Mouse (Mus musculus) neural tube, embryonic 14.5 days (tissue): ENCODE data around the gene Psmd1. TPM values are rescaled to one million over a fixed set of nuclear protein-coding genes. Genes with fewer than 3 reads are reported as not detected.

Experiments
- ATAC-seq: fragments of 200-750 bp; cut with Nextera tagmentation; 2 replicates; pipeline ENCODE4 v1.8.0; 2017; ENCODE audit warnings: low read depth, mild to moderate bottlenecking, moderate TSS enrichment, moderate library complexity
- H3K27ac ChIP-seq: fragments of 300-500 bp; sonication (generic); 2 replicates; pipeline ENCODE4 v1.5.1; 2014; ENCODE audit warnings: low read depth, mild to moderate bottlenecking, control low read depth, low read length, moderate library complexity, mixed read lengths
- H3K27me3 ChIP-seq: fragments of 300-500 bp; sonication (generic); 2 replicates; pipeline ENCODE4 v1.6.1; 2014; ENCODE audit warnings: low read length; ENCODE audit not compliant: control insufficient read depth, insufficient read depth
- H3K36me3 ChIP-seq: fragments of 300-500 bp; sonication (generic); 2 replicates; pipeline ENCODE4 v1.6.1; 2014; ENCODE audit warnings: low read length, mixed read lengths; ENCODE audit not compliant: control insufficient read depth, insufficient read depth
- H3K4me1 ChIP-seq: fragments of 300-500 bp; sonication (generic); 2 replicates; pipeline ENCODE4 v1.6.1; 2014; ENCODE audit warnings: low read length; ENCODE audit not compliant: control insufficient read depth, insufficient read depth
- H3K4me2 ChIP-seq: fragments of 300-500 bp; sonication (generic); 2 replicates; pipeline ENCODE4 v1.6.1; 2014; ENCODE audit warnings: mild to moderate bottlenecking, low read depth, low read length, control low read depth
- H3K4me3 ChIP-seq: fragments of 300-500 bp; sonication (generic); 2 replicates; pipeline ENCODE4 v1.5.1; 2014; ENCODE audit warnings: low read depth, low read length, control low read depth, mixed read lengths
- H3K9ac ChIP-seq: fragments of 300-500 bp; sonication (generic); replicated peaks from 2 replicates; pipeline ENCODE4 v1.6.1; 2014; ENCODE audit warnings: low read depth, mild to moderate bottlenecking, control low read depth, low read length, mixed read lengths
- H3K9me3 ChIP-seq: fragments of 300-500 bp; sonication (generic); 2 replicates; pipeline ENCODE4 v1.6.1; 2016; ENCODE audit warnings: low read length; ENCODE audit not compliant: control insufficient read depth
- WGBS: fragments of 180-500 bp; shearing (Covaris S2); extraction: QIAGEN DNeasy Blood & Tissue Kit; methylation state at CpG from one replicate; pipeline ENCODE4 v1.1.7; 2014; 5-methylcytosine and 5-hydroxymethylcytosine counted together
- polyA plus RNA-seq: library from polyadenylated mRNA; unstranded; fragments of >200 nt; fragmentation: Nextera tagmentation; extraction: Ambion mirVana; gene quantifications from 2 replicates; pipeline ENCODE4 v1.2.1, GENCODE M21; 2014

The Psmd1 gene
- polyA plus RNA-seq, 1 experiment from 2014 or later: 184 TPM

DNA sequence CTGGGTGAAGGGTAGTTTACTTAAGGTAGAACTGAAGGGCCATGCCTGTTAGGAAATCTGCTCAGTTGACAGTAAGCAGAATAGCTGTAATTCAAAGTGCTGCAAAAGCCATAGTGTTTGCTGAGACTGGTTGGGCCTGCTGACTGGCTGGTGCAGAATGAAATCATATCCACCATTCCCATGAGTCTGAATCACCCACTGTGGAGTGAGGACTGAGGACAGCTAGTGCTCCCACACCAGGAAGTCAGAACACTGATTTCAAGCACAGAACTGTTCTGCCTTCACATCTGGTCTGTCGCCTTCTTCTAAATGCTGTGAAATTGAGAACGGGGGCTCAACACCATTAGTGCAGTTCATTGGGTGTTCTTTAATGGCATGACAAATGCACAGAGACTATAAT is 61.8 kb downstream of the Psmd1 start:
- Histone ChIP-seq H3K4me1 (no peaks in the 10 kb centered on the region), H3K9ac (no peak overlapping the region), H3K27me3 (no peaks in the 10 kb centered on the region), H3K36me3 (peaks cover 34% of the 10 kb centered on the region; the same call in 1 of the 2 replicates), H3K27ac (no peak overlapping the region), H3K4me2 (no peak overlapping the region), H3K4me3 (no peak overlapping the region), H3K9me3 (no peaks in the 10 kb centered on the region)
- WGBS: 96% methylated on average over 2 of the region's 2 CpGs
- ATAC-seq: no peak

DNA sequence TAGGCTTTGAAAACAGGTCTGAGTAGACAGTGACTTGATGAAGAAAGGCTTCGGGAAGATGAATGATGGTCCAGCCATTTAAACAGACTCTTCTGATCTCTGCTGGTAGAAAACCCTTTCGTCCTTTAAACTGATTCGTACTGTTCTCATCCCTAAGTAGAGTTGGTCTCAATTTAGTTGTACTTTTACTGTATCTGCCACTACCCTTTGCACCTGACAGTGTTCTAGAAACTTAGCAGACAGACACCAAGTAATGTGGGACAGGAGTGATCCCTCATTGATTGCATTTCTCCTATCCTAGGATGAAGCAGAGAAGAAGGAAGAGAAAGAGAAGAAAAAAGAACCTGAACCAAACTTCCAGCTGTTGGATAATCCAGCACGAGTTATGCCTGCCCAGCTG is 69.2 kb downstream of the Psmd1 start, which contains the start of gene Gm21972:
Gene Gm21972, plus strand, starts transcription at position 301 of the 400 bp plus-strand sequence.
- no peak within 1 kb of the TSS for H3K4me2 ChIP-seq
- 95% methylated on average over 4 of the region's 4 CpGs for WGBS
- H3K4me1 ChIP-seq: no peaks in the 10 kb centered on the region
- H3K9me3 ChIP-seq: no peaks in the 10 kb centered on the region
- H3K9ac ChIP-seq: no peak within 1 kb of the TSS
- no peak for ATAC-seq
- no peak within 1 kb of the TSS for H3K27ac ChIP-seq
- no peak within 1 kb of the TSS for H3K4me3 ChIP-seq
- no peaks in the 10 kb centered on the region for H3K27me3 ChIP-seq
- H3K36me3 ChIP-seq: peaks cover 51% of the 10 kb centered on the region

DNA sequence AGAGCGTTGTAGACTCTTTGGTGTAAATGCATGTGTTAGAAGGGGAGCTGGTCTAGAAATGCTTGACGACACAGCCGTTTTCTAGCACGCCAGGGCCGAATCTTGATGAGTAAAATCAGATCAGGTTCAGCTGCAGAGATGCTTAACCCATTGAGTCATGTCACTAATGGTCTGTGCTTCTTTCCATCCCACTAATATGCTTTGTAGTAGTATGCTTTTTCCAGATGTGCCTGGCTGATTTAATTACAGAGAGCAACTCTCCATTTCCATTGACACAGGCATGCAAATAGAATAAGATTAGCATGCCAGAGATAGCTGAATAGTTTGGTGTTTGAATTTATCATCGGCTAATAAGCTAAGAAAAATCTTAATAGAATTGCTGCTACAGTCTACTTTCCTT is 71.1 kb downstream of the Psmd1 start:
- H3K9me3 ChIP-seq: no peaks in the 10 kb centered on the region
- no peaks in the 10 kb centered on the region for H3K27me3 ChIP-seq
- no peak for ATAC-seq
- no peak overlapping the region for H3K27ac ChIP-seq
- H3K9ac ChIP-seq: no peak overlapping the region
- WGBS: 82% methylated on average over 6 of the region's 6 CpGs
- no peaks in the 10 kb centered on the region for H3K4me1 ChIP-seq
- peaks cover 39% of the 10 kb centered on the region for H3K36me3 ChIP-seq
- H3K4me3 ChIP-seq: no peak overlapping the region
- H3K4me2 ChIP-seq: no peak overlapping the region

DNA sequence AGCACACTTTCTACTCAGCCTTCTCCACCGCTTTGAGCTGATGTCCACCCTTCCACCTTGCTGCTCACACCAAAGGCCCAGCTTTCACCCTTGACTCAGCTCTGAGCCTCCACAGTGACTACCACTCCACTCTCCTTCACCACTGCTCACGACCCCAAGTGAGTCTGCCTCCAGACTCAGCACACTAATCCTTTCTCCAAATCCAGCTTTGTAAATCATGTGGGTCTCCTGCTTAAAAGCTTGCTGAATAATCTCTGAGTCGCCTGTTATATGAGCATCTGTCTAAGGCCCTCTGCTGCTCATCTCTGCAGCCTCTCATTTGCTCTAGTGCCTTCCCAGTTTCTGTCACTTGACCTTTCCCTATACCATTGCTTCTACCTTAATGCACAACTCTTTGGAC is 76.9 kb downstream of the Psmd1 start:
- ATAC-seq: no peak
- H3K36me3 ChIP-seq: peaks cover 18% of the 10 kb centered on the region

DNA sequence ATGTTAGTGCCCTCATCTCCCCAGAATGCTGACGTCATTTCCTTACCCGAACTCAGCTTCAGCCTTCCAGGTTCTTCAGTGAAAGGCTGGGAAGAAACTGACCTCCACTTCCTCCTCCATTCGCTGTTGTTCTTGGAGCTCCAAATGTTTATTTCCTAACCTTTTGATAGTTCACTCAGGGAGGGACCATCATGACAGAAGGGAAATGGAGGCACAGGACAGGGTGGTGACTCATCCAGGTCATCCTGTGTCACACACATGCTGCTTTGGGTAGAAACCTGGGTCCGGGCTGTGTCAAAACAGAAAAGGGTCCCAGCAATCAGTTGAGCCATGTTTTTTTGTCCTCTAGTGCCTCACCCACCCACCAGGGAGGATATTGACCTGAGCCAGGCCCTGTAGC is 79.0 kb downstream of the Psmd1 start:
- ATAC-seq: no peak
- H3K4me3 ChIP-seq: no peak overlapping the region
- H3K9me3 ChIP-seq: no peaks in the 10 kb centered on the region
- H3K36me3 ChIP-seq: peaks cover 11% of the 10 kb centered on the region; the same call in 1 of the 2 replicates
- H3K27me3 ChIP-seq: no peaks in the 10 kb centered on the region
- 92% methylated on average over 4 of the region's 4 CpGs for WGBS
- H3K4me2 ChIP-seq: no peak overlapping the region
- no peak overlapping the region for H3K9ac ChIP-seq
- no peaks in the 10 kb centered on the region for H3K4me1 ChIP-seq
- no peak overlapping the region for H3K27ac ChIP-seq

More for the DNA sequence above, 76.9 kb downstream of the Psmd1 start:
- Histone ChIP-seq H3K27ac (no peak overlapping the region), H3K4me2 (no peak overlapping the region), H3K9ac (no peak overlapping the region), H3K4me3 (no peak overlapping the region), H3K9me3 (no peaks in the 10 kb centered on the region), H3K4me1 (no peaks in the 10 kb centered on the region), H3K27me3 (no peaks in the 10 kb centered on the region)
- WGBS: 91% methylated on average over 3 of the region's 3 CpGs

DNA sequence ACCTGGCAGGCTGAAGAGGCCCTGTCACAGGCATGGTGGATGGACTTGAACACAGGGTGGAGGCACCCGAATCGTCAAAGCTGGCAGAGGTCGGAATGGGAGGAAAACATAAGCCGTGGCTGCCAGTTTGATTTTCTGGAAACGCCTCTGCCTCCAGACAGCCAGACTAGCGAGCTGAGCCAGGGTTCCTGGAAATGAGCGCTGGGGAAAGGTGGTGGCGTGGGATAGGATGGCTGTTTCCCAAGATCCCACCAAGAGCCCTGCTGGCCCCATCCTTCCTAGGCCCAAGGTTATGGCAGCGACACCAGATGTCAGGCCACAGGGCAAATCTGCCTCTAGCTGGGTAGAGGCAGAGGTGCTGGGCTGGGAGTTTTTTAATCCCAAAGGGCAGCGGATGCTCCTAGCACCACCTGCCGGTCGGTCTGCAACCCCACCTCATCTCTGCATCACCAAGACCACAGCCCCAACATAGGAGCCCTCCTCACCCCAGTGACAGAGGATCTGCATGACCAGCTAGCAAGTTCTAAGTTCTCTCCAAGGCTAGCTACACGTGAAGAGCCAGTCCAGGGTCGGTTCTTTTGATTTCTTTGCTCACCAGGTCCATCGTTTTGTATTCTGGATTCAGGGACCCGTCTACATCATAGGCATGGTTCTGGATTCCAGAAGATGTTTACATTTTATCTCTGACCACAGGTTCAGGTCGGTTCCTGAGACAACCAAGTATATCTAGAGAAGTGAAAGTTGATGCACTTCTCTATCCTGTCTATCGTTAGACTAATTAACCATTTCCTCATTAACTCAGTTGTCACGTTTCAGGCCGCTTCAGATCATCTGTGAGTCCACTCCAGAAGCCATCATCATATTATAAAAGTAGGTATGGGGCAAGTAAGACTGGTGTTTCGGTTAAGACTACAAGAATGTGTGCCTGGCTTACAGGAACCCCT is 80.1 kb downstream of the Psmd1 start:
- H3K4me2 ChIP-seq: no peak overlapping the region
- no peaks in the 10 kb centered on the region for H3K4me1 ChIP-seq
- 83% methylated on average over 21 of the region's 21 CpGs for WGBS
- H3K9me3 ChIP-seq: no peaks in the 10 kb centered on the region
- 0 out of 2 replicates have a peak, but pooled peaks cover 6% of the 10 kb centered on the region for H3K36me3 ChIP-seq
- H3K4me3 ChIP-seq: no peak overlapping the region
- H3K9ac ChIP-seq: no peak overlapping the region
- H3K27me3 ChIP-seq: no peaks in the 10 kb centered on the region
- H3K27ac ChIP-seq: no peak overlapping the region
- no peak for ATAC-seq

DNA sequence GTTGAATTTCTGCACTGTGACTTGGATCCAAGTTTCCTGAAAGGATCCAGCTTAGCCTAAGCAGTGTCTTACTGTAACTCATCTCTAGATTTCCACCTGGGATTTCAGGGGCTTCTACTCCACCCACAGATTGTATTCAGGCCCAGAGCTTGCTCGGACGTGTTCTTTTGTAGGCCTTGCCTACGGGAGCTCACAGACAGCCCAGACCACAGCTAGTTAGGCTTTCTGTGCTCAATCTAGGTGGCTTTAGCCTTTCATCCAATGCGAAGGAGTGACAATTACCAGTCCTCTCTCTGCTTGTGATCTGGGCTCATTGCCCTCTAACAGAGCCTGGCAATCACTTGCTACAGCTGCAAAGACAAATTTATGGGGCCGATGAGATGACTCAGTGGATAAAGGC is 82.1 kb downstream of the Psmd1 start:
- Histone ChIP-seq H3K4me1 (no peaks in the 10 kb centered on the region), H3K9me3 (no peaks in the 10 kb centered on the region), H3K4me2 (no peak overlapping the region), H3K27ac (no peak overlapping the region), H3K4me3 (no peak overlapping the region), H3K36me3 (no peaks in the 10 kb centered on the region), H3K9ac (no peak overlapping the region), H3K27me3 (no peaks in the 10 kb centered on the region)
- 71% methylated on average over 5 of the region's 5 CpGs for WGBS
- ATAC-seq: no peak

DNA sequence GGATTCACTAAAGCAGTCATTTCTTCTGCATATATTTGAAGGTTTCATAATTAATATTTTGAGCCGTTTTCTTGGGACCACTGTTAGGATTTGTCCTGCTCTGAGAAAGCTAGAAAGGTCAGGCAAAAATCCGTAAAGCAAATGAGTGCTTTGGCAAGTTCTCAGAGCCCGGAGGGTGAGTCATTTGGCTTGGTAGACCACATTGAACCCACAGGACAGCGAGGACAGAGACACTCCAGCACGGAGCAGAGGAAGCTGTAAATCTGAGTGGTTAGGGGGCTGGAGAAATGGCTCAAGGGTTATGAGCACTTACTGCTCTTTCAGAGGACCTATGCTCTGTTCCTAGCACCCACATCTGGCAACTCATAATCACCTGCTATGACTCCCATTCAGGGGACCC is 83.4 kb downstream of the Psmd1 start:
- no peak overlapping the region for H3K9ac ChIP-seq
- no peak for ATAC-seq
- no peak overlapping the region for H3K27ac ChIP-seq
- no peak overlapping the region for H3K4me3 ChIP-seq
- H3K9me3 ChIP-seq: no peaks in the 10 kb centered on the region
- H3K27me3 ChIP-seq: no peaks in the 10 kb centered on the region
- no peaks in the 10 kb centered on the region for H3K36me3 ChIP-seq
- H3K4me2 ChIP-seq: no peak overlapping the region
- no peaks in the 10 kb centered on the region for H3K4me1 ChIP-seq
- WGBS: 79% methylated on average over 5 of the region's 5 CpGs

DNA sequence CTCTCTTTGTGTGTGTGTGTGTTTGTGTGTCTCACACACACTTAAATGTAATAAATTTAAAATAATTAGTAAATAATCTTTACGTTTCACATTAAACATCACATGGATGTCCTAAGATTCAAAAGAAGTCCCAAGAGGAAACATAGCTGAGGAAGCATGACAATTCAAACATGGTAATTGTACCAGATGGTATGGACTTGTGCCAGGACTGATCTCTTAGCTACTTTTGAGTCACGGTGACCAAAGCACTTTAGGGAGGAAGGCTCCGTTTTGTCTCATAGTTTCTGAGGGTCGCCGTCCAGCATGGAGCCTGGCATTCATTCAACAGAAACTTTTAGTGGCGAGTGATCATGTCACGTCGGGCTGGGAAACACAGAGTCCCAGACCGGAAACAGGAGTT is 84.0 kb downstream of the Psmd1 start:
- H3K36me3 ChIP-seq: no peaks in the 10 kb centered on the region
- no peak overlapping the region for H3K4me2 ChIP-seq
- no peak for ATAC-seq
- no peaks in the 10 kb centered on the region for H3K27me3 ChIP-seq
- 86% methylated on average over 9 of the region's 9 CpGs for WGBS
- H3K4me3 ChIP-seq: no peak overlapping the region
- no peaks in the 10 kb centered on the region for H3K4me1 ChIP-seq
- no peak overlapping the region for H3K9ac ChIP-seq
- no peaks in the 10 kb centered on the region for H3K9me3 ChIP-seq
- H3K27ac ChIP-seq: no peak overlapping the region
